Mouse (Mus musculus) cerebellum, adult 18-20 months (tissue): Measurements from ENCODE around the gene B230104I21Rik.

ENCODE experiments used
- DNase-seq, 2 experiments: peaks; one replicate each; pipeline ENCODE4 v3.0.0; 2021

Gene B230104I21Rik

DNA sequence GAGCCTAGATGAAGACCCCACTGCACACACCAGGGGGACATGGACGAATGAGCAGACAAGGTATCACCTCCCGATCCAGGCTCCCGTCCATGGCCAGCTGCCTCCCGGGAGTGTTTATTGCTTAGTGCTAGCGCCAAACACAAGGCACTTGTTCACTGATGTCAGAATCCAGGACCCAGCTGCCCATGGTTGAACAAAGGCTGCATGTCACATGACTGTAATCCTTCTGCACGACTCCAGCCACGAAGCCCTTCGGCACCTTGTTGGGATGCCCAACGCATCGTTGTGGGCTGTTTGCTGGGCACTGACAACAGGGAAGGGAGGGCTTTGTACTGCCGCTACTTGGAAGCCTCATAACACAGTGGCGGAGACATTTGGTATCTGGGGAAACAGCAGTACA lies at the start of gene B230104I21Rik:
Gene B230104I21Rik, plus strand, starts transcription at position 367 of the 400 bp plus-strand sequence.
- DNase-seq, result no peak

DNA sequence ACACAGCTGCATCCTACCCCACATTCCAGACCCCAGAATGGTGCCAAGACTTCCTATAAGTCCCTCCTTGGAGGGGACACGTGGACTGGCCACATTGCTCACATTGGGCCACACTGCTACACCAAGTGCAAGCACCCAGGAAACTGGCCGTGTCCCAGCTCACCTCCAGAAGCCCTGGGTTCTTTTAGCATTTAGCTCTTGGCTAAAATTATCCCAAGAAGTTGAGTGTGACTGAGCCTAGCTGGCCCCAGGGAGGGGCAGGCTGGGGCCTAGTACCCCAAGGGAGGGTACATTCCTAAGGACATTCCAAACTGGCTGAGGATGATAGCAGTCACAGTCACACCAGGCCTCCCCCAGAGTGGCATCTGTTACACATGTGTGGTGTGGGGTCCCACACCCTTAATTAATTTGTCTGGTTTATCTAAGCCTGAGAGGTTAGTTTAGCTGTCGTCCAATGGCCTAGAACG lies 42.2 kb upstream of the B230104I21Rik start:
- no peak for DNase-seq

DNA sequence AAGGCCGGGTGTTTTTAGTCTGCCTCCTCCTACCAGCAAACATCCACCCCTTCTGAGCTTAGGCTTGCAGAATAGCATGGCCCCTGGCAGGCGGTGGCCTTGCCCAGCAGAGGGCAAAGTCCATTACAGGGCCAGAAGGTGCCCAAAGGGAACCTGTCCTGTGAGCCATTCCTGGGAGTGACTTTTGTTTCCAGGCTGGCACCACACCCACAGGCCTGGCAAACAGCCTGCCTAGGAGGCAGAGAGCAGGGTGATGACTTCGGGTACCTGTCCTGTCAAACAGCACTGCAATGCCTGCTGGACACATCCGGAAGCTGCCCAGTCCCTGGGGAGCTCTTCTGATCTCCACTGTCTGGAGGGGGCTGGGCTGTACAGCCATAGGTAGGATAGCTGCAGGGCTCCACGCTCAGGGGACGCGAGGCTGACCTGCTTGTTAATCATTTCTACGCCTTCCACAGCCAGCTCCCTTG lies 41.6 kb upstream of the B230104I21Rik start:
- DNase-seq, result no peak

DNA sequence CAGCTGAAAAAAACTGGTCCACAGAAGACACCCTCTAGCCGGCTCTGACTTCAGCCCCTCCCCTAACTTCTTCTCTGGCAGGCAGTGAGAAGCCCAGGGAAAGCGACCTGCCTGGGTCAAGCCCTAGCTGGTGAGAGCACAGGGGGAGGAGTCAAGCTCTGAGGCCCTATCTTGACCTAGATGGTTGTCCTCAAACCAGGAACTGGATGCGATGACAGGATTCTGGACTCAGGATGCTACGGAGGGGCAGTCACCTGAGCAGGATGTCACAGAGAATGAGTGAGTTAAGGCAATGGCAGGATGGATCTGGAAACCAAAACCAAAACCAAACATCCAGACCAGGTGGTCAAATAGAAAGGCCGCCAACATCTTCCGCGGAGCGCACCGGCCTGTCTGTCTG lies 38.2 kb upstream of the B230104I21Rik start:
- DNase-seq, result no peak

DNA sequence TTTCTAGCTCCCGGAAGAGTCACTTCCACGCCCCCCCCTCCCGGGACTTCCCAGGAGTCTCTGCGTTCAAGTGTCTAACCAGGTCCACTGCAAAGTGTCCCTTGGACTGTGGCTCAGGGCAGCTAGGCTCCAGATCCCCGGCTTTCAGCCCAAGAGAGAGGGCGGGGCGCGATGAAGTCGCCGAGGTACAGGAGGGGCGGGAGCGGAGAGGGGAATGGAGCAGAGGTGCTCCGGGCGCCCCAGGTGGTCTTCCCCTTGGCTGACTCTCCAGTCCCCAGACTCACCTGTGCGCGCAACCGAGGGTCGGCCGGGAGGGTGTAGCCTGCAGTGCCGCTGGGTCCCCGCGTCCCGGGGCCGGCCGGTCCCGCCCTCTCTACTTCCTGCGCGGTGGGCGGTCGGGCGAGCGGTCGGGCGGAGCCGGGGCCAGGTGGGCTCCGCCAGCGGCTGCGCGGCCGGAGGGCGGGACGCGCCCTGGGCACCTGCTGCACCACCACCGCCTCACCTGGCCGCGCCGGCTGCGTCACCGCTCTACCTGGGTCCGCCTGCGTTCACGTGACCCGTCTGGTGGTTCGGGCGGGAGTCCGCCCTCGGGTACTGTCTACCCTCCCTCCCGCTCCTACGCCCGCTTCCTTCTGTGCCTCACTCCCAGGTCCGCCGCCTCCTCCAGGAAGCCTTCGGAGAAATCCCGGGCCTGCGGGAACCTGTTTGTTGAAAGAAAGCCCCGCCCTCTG lies 36.2 kb upstream of the B230104I21Rik start:
- no peak for DNase-seq

DNA sequence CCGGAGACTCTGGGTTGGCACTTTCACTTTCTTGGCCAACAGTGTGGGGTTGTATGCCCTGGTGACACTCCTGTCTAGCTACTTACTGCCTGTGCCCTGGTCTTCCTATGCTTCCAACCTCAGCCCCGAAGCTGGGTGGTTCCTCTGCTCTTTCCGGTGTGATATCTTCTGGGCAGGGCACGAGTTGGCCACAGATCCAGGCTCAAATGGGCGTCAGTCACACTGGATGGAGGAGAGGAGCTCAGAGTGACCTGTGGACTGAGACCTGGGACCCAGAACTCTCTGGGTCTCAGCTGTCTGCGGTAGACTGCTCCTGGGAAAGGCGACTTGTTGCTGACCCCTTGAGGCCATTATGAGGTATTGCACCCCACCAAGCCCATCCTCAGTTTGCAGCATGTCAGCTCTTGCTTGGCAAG lies 34.5 kb upstream of the B230104I21Rik start, which contains the start of gene Arhgef16:
Gene Arhgef16, minus strand, starts transcription at position 211 of the 416 bp plus-strand sequence.
- peak; percentile 18 to 55 for DNase-seq

DNA sequence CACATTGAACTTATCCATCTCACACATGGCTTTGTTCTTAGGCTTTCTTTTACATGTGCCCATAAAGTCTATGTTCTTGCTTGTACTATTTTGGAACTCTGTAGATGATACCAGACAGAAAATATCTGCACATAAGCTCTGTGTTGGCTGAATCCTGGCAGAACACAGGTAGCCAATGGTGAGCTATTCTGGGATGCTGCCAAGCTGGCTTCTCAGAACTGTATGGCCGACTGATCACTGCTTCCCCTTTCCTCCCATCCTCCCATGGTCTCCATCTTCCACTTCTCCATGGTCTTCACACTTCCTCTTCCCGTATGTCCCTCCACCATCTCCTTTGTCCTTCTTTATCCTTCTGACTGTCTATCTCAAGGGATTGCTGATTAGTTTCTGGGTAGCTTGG lies 26.8 kb upstream of the B230104I21Rik start:
- no peak for DNase-seq

DNA sequence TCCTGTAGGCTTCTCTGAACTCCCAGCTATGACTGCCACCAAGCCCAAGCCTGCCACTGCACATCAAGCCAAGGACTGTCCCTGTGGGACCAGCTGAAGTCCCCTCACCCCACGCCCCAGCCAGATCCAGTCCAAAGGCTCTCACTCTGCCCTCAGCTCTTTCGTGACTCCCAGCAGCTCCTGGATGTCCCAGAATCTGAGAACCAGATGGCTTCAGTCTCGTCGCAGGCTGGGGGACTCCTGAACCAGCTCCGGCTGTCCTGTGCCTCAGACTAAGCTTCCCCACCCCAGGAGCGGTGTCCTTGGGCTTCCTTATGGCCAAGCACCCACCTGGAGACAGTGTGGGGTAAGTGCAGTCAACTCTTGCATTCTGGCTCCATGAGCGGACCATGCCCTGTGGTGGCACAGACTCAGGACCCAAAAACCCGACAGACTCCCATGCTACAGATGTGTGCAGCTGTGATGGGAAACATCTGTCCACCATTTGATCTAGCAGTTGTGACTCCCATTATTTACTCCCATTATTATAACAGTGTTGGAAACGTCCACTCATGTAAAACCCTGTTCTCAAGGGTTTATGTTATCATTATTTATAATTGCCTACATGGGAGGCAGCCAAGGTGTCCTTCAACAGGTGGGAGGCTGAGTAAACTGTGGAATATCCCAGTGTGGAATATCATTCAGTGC lies 25.2 kb upstream of the B230104I21Rik start:
- DNase-seq, result no peak

DNA sequence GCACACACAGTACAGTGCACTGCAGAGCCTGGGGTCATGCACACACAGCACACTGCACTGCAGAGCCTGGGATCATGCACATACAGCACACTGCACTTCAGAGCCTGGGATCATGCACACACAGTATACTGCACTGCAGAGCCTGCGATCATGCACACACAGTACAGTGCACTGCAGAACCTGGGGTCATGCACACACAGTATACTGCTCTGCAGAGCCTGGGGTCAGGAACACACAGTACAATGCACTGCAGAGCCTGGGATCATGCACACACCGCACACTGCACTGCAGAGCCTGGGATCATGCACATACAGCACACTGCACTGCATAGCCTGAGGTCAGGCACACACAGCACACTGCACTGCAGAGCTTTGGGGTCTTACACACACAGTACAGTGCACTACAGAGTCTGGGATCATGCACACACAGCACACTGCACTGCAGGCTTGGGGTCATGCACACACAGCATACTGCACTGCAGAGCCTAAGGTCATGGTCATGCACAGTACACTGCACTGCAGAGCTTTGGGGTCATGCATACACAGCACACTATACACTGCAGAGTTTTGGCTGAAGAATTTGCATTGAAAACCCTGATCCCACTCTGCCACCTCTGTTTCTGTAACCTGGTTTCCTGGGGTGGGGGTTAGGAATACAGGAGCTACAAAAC lies 23.6 kb upstream of the B230104I21Rik start:
- DNase-seq, result no peak

DNA sequence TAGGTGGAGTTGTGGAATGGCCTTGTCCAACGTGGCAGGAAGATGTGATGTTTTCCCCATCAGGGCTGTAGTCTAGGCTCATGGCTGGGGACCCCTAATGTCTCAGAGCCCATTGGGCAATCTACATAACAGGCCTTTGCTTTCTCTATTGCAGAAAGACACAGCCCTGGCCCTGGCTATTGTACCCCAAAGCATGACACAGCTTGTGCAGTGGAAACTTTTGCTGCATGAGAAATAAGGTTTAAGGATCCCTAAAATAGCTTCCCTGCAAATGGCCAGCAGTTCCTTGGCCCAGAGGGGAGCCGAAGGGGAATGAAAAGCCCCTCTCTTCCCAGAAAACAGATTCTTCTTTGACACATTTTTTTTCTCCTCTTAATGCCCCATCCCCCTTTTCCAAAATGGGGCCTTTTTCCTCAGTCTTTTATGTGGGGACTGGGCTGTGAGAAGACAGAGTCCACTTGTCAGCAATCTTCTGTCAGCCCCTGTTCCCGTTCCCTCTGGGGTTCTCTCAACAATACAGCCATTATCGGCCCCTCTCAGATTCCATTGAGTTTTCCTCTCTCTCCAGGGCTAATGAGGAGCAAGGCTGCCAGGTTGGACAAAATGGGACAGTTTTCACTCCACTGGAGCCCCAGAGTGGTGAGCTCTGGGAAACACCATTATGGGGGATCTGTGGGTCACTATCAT lies 22.8 kb upstream of the B230104I21Rik start:
- DNase-seq, result no peak

DNA sequence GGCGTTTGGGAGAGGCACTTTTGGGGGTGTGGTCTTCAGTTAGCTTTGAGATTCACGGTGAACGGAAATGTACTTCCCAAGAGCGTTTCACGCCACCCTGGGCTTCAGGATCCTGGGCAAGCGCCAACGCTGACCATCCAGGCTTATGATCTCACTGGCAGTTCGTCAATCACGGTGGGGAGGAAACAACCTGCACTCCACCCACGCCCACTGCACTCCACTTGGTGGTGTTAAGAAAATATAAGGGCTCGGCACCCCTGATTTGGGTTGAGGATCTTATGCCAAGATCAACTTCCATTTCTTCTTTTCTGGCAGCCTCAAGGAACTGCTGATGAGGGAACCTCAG lies 22.3 kb upstream of the B230104I21Rik start:
- no peak for DNase-seq

DNA sequence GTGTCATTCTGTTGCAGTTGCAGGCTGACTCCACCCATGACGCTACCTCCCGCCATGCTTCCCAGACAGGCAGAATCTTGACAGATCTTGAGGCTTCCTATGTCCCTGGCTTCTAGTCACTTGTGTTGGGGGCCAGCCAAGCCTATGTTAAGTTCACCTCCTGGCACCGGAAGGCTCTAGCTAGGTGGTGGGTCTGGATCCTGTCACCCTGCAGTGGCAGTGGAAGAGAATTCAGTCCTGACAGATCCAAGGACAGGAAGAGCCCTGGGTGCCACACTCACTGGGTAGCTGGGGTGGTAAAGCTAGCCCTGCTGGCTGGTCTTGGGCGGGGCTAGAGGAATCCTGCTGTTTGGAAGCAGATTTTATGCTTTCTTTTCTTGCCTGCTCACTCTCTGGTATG lies 10.5 kb upstream of the B230104I21Rik start:
- no peak for DNase-seq

DNA sequence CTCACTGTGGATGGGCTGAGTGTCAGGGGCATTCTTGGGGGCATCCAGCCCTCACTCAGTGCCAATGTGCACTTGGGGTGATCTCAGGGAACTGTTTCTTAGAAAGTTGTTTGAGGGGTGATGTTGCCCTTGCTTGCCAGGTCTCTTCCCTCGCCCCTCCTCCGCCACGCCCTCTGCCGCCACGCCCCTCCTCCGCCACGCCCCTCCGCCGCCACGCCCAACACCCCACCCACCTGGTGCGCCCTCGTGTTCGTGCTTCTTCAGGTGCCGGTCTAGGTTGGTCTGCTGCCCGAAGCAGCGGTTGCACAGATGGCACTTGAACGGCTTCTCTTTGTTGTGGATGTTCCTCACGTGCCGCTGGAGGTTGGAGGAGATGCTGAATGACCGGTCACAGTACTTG lies 7.5 kb upstream of the B230104I21Rik start:
- no peak for DNase-seq

DNA sequence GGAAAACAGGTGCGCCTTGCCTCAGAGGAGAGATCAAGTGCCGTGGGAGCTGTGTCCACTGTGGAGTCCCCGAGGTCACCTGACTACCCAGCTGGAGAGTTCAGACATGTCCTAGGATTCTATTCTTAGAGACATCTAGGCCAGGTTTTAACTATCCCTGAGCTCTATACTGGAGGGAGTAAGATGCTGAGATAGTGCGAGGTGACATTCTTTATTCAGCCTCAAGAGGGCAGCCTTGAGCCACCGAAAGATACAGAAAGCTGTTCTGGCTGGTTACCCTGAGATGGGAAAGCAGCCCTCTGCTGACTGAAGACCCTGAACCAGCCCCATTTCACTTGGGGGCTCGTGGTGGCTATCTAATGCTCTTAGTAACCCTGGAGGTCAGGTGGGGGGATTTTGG lies 7.1 kb upstream of the B230104I21Rik start:
- peak; percentile 42 to 67 for DNase-seq

DNA sequence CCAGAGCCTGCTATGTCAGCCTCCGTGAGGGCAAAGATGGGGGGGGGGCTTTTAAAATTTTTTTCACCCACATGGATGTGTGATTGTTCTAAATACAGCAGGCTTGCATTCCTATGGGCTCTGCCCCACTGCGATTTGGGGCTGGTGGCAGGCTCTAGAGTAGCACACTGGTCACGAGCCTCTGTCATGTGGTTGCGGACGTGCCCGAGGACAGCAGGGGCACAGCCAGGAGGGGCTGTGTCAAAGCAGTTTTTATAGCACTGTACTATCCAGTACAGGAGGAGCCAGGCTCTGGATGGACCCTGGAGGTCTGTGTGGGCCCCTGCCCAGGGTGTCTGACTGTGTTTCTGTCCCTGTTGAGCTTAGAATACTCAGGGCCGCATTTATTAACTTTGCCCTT lies 5.9 kb upstream of the B230104I21Rik start:
- DNase-seq, result no peak

DNA sequence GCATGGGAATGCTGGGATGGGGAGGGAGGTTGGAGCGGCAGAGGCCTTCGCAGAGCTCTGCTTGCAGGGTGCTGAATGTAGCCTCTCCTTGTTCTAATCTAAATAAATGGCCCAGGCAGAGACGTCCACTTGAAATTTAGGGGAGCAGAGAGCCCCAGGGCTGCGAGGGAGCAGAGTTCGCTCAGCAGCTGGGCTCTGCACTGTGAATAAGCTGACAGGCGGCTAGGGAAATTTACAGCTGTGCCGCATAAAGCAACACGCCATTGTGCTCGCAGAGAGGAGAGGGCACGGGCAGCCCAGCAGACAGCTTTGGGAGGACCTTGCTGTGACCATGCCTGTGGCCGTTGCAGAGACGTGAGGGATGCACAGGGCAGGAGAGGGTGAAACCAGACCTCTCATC lies 4.7 kb upstream of the B230104I21Rik start:
- no peak for DNase-seq

DNA sequence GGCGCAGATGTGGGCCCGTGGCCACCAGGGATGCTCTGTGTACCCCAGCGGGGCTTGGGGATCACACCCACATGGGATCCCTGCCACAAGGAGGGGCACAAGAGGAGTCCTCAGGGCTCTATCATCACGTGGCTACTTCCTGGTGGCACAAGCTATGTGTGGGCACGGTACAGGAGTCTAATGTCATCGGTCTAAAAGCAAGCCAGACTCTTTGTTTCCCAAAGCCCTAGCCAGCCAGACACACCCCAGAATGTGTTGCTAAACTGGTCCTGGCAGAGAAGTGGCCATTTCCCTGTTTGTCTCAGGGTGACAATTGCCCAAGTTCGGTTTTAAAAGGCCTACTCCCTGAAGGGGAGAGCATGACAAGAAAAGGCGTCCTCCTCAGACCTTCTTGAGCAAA lies 2.6 kb upstream of the B230104I21Rik start:
- no peak for DNase-seq

DNA sequence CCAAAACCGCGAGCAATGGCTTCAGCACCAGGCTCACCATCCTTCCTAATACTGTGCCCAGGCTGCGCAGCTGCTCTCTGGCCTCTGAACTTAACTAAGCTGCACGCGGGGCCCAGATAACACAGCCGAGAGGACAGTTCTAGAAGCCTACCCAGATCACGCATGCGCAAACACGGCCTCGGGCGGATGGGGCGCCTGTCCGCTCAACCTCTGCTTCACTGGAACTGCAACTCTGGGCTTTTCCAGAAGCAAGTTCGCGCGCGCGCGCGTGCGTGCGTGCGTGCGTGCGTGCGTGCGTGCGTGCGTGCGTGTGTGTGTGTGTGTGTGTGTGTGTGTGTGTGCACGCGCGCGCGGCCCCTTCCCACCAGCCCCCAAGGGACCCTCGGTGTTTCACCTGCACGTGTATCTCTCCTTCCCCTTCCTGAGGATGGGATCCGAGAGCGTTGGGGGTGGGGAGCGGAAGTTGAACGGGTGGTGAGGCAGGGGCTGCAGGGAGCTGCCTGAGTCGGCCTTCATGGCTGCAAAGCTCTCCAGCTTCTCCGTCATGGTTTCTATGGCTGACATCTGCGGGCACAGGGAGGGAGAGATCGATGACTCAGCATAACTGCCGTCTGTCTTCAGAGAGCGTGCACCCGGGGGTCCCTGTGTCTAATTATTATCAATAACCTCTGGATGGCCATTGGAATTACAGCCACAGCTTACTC lies 1.1 kb upstream of the B230104I21Rik start:
- DNase-seq, result peak; percentile 34 to 40

DNA sequence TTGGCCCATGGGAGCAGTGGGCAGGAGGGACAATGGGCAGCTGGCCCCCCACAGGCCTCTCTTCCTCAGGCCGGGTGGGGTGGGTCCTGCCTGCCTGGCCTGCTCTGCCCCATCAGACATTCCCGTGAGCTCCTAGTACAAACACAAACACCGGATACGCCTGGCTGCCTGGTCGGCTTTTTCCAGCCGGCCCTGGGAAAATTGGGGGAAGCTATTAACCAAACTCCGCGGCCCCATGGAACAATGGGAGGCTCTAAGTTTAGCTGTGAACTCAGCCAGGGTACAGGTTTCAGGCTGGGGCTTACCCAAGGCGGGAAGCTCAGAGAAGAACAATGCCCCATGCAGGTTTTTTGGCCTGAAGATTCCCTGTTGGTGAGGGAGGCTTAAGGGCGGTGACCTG lies 723 bp downstream of the B230104I21Rik start:
- DNase-seq, result no peak

DNA sequence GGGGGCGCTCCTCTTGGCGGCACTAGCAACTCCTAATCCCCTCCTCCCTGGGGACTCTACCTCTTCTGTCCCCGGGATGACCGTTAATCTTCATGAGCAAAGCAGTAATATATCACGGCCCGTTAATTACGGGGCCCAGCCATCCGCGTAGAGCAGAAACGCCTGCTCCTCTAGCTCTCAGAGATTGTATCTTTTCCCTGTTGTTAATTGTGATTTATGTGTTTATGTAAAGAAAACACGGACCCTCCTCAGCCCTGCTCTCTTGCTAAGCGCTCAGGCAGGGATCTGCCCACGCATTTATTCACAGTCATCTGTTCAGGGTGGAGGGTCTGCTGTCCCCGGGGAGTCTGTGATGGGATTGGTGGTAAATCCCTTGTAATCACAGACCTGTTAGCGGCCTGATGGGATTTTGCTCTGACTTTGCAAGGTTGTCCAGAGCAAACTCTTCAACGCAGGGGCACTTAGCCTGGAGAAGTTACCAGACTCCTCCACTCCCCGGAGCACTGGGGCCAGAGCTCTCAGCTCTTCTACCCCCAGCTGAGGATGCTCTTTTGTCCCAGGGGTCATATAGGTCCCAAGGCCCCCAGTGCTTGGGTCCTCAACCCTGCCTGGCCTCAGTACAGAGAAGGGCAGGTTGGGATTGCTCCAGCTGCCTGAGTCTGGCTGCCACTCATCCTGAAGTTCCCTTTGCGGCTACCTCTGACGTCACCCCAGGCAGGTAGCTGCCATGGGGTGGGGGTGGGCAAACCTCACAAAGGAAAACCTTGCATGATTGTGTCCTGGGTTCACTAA lies 11.0 kb downstream of the B230104I21Rik start:
- no peak for DNase-seq

DNA sequence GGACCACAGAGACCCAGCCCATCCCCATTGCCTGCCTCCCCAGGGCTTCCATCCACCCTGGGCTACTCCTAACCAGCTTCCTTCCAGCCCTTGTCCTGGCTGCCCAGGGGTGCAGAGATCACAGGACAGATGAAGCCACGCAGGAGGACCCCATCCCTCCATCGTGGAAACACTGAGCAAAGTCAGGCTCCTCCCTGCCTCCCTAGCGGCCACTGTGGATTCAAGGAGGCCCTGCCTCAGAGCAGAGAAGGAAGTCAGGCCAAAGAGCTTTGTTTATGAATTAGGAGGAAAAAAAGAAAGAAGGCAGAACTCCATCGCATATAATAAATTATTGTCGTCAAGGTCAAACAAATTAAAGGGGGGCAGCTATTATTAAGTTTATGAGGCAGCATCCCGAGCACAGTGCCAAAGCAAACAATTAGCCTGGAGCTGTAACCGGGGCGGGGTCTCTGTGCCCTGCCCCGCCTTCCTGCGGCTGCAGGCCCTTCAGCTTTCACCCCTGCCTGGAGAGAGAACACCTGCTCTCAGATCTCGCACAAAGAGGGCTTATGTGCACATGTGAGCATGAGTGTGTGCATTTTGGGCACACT lies 12.4 kb downstream of the B230104I21Rik start:
- no peak for DNase-seq
